Mouse (Mus musculus) brain, adult 2 months (tissue): ENCODE measurements around the gene Ubqln5.

Experiments used
- DNase-seq: peaks from one replicate; pipeline ENCODE4 v3.0.0; 2011; ENCODE audit warnings: low read depth, low spot score

The Ubqln5 gene

GRCm38 (mm10) chr7:104129726-104130125 is at the start of gene Ubqln5:
Gene Ubqln5, minus strand, starts transcription at chr7:104129826.
- no peak for DNase-seq

- DNase-seq = no peak
Measured at GRCm38 (mm10) chr7:104179074-104179473, 49.4 kb upstream of the Ubqln5 start.

GRCm38 (mm10) chr7:104178422-104179054 is 48.9 kb upstream of the Ubqln5 start:
- DNase-seq = no peak

GRCm38 (mm10) chr7:104175085-104175484 is 45.5 kb upstream of the Ubqln5 start:
- DNase-seq = no peak

GRCm38 (mm10) chr7:104169634-104170204 is 40.1 kb upstream of the Ubqln5 start:
- peak; percentile 15 for DNase-seq

GRCm38 (mm10) chr7:104167105-104167504 is 37.5 kb upstream of the Ubqln5 start:
- no peak for DNase-seq

GRCm38 (mm10) chr7:104150456-104150855 is 20.8 kb upstream of the Ubqln5 start, which contains the start of gene Ubqlnl:
Gene Ubqlnl, minus strand, starts transcription at chr7:104150556.
- no peak for DNase-seq

GRCm38 (mm10) chr7:104143179-104143578 is 13.6 kb upstream of the Ubqln5 start, which contains the start of gene Ubqln3:
Gene Ubqln3, minus strand, starts transcription at chr7:104143279.
- no peak for DNase-seq

GRCm38 (mm10) chr7:104137305-104137704 is 7.7 kb upstream of the Ubqln5 start, which contains the start of gene Olfr643:
Gene Olfr643, minus strand, starts transcription at chr7:104137405.
- DNase-seq = no peak

GRCm38 (mm10) chr7:104104757-104104972 is 25.0 kb downstream of the Ubqln5 start, which contains the start of gene Olfr646:
Gene Olfr646, plus strand, starts transcription at chr7:104104873.
- DNase-seq = no peak

- no peak for DNase-seq
Measured at GRCm38 (mm10) chr7:104103913-104104756, 25.5 kb downstream of the Ubqln5 start.

- DNase-seq = no peak
Measured at GRCm38 (mm10) chr7:104085365-104085764, 44.3 kb downstream of the Ubqln5 start, which contains the start of gene Olfr645. Gene Olfr645, minus strand, starts transcription at chr7:104085465.
